Mouse (Mus musculus) C2C12 (cell line): Measurements from ENCODE around the gene Dab2ip. TPM values are rescaled to one million over a fixed set of nuclear protein-coding genes. Genes with fewer than 3 reads are reported as not detected.
A peak's percentile ranks its signal among the peaks of the same experiment; 100 is the strongest.

Experiments used
- H3K27me3 ChIP-seq: one replicate; pipeline ENCODE4 v1.6.1; 2011; ENCODE audit not compliant: control insufficient read depth, insufficient read depth, insufficient read length
- H3K36me3 ChIP-seq: one replicate; pipeline ENCODE4 v1.6.1; 2011; ENCODE audit not compliant: control insufficient read depth, insufficient read depth
- H3K4me3 ChIP-seq: one replicate; pipeline ENCODE4 v1.5.1; 2011; ENCODE audit warnings: mild to moderate bottlenecking, control low read depth; ENCODE audit not compliant: poor library complexity, insufficient read depth, severe bottlenecking
- H3K79me2 ChIP-seq: one replicate; pipeline ENCODE4 v1.6.1; 2011; ENCODE audit not compliant: control insufficient read depth, insufficient read depth
- H3K79me3 ChIP-seq: one replicate; pipeline ENCODE4 v1.6.1; 2011; ENCODE audit warnings: low read depth, control low read depth
- H3ac ChIP-seq: one replicate; pipeline ENCODE3; 2011; ENCODE audit warnings: low read depth; ENCODE audit not compliant: control insufficient read depth, insufficient read length
- CEBPB ChIP-seq: IDR thresholded peaks from one replicate; pipeline ENCODE4 v1.6.1; 2011; ENCODE audit warnings: low read depth, mild to moderate bottlenecking, control low read depth, moderate library complexity
- CTCF ChIP-seq: IDR thresholded peaks from one replicate; pipeline ENCODE4 v1.5.1; 2011; ENCODE audit not compliant: control insufficient read depth, insufficient read depth, insufficient read length
- FOSL1 ChIP-seq: IDR thresholded peaks from one replicate; pipeline ENCODE4 v1.8.0; 2011; ENCODE audit warnings: mild to moderate bottlenecking, low read length; ENCODE audit not compliant: poor library complexity, insufficient read depth, severe bottlenecking
- MAX ChIP-seq: IDR thresholded peaks from one replicate; pipeline ENCODE4 v1.6.1; 2011; ENCODE audit warnings: mild to moderate bottlenecking, control low read depth
- MYOD1 ChIP-seq: IDR thresholded peaks from one replicate; pipeline ENCODE4 v1.6.1; 2011; ENCODE audit warnings: low read depth; ENCODE audit not compliant: control insufficient read depth, insufficient read length
- MYOG ChIP-seq: IDR thresholded peaks from one replicate; pipeline ENCODE4 v1.6.1; 2011; ENCODE audit not compliant: control insufficient read depth, insufficient read length; ENCODE audit errors: extremely low read depth
- USF1 ChIP-seq: IDR thresholded peaks from one replicate; pipeline ENCODE4 v1.6.1; 2011; ENCODE audit warnings: low read depth, mild to moderate bottlenecking, control low read depth, moderate library complexity
- polyA plus RNA-seq: library from polyadenylated mRNA; unstranded; fragments of >200 nt; fragmentation: generic; extraction: Trizol; gene quantifications from one replicate; pipeline ENCODE4 v1.2.1, GENCODE M21; 2012; ENCODE audit warnings: missing spikeins

Gene Dab2ip
- polyA plus RNA-seq, 1 experiment, result 27.9 TPM

DNA sequence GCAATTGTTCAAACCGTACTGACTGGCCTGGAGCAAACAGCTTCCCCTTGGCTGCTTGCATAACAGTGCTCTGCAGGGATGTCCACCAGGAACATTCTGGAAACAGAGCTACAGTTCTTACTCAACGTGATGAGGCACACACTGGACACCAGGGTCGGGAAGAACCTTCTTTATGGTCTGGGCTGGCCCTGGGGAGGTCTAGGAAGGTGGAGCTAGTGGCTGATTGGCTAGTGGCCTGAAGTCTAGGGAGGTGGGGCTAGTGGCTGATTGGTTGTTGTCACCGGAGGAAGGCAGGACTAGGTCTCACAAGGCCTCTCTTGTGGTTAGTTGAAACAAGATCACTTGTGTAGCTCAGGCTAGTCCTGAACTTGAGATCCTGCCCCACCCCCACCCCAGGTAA is 77.5 kb downstream of the Dab2ip start:
- Histone ChIP-seq H3K27me3 (no peaks in the 10 kb centered on the region), H3K4me3 (no peak overlapping the region), H3K36me3 (no peaks in the 10 kb centered on the region), H3ac (no peak overlapping the region), H3K79me3 (no peaks in the 10 kb centered on the region), H3K79me2 (no peaks in the 10 kb centered on the region)
- TF ChIP-seq MAX (no peak), CTCF (no peak), MYOD1 (no peak), MYOG (no peak), USF1 (no peak), FOSL1 (no peak), CEBPB (no peak)

DNA sequence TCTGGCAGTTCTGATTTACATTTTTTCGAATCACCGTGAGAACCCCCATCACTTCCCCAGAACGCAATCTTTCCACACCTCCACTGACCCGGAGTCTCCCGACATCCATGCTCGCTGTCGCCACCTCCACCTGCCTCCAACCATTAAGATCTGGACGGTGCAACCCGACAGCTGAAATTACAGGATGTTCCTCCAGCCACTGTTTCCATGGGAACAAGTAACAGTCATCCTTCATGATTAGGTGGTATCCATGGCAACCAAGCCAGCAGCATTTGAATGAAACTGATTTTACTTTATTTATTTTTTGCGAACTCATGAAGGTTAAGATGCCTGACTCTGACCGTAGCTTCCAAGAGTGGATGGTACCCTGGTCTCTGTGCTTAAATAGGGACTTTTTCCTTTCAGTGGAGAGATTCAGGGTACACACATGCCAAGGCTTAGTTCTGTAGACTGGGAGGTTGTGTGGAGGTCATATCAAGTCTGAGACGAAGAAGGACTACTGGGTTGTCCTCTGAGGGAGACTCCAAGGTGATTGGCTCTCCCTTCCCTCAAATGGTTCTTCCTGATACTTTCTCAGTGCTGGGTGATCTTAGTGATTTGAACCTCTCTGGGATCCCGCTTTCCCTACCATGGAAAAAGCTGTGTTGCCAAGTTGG is 79.9 kb downstream of the Dab2ip start:
- Histone ChIP-seq H3K4me3 (no peak overlapping the region), H3K36me3 (no peaks in the 10 kb centered on the region), H3K27me3 (no peaks in the 10 kb centered on the region), H3ac (no peak overlapping the region), H3K79me2 (no peaks in the 10 kb centered on the region), H3K79me3 (no peaks in the 10 kb centered on the region)
- no peak for TF ChIP-seq MYOG
- TF ChIP-seq MYOD1, result peak; percentile 63
- no peak for TF ChIP-seq MAX
- no peak for TF ChIP-seq CEBPB

GRCm38 (mm10) chr2:35639799-35640198 is 81.7 kb downstream of the Dab2ip start:
- Histone ChIP-seq H3ac (no peak overlapping the region), H3K79me3 (no peaks in the 10 kb centered on the region), H3K36me3 (no peaks in the 10 kb centered on the region), H3K27me3 (no peaks in the 10 kb centered on the region), H3K4me3 (no peak overlapping the region), H3K79me2 (no peaks in the 10 kb centered on the region)
- TF ChIP-seq USF1 (no peak), CEBPB (no peak), MAX (no peak), MYOG (no peak), FOSL1 (no peak), MYOD1 (no peak), CTCF (no peak)

DNA sequence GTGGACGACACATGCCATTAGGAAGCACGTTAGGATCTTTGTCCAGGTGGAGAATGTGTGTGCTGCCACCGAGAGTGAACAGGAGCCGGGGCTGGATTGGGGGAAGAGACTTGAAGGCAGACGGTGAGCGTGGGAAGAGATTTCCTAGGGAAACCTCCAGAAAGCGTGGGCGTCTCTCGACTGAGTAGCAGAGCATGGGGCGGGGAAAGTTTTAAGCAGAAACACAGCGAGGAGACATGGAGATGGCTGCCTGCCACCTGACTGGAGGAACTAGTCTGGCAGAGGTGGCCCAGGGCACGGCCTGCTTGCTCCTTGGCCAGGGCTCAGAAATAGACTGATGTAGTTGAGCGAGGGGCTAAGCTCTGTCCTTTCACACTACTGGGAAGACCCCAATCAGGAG is 82.5 kb downstream of the Dab2ip start:
- Histone ChIP-seq H3K79me2 (no peaks in the 10 kb centered on the region), H3K27me3 (no peaks in the 10 kb centered on the region), H3K79me3 (no peaks in the 10 kb centered on the region), H3K36me3 (no peaks in the 10 kb centered on the region), H3K4me3 (no peak overlapping the region), H3ac (no peak overlapping the region)
- TF ChIP-seq MAX, result no peak

- no peaks in the 10 kb centered on the region for H3K79me3 ChIP-seq
- H3K79me2 ChIP-seq, result no peaks in the 10 kb centered on the region
- no peak for TF ChIP-seq CTCF
- no peak for TF ChIP-seq CEBPB
- TF ChIP-seq MYOD1, result no peak
- no peak for TF ChIP-seq FOSL1
- no peak for TF ChIP-seq MYOG
- no peak for TF ChIP-seq MAX
- TF ChIP-seq USF1, result no peak
- no peaks in the 10 kb centered on the region for H3K27me3 ChIP-seq
- H3ac ChIP-seq, result no peak overlapping the region
- H3K36me3 ChIP-seq, result no peaks in the 10 kb centered on the region
- no peak overlapping the region for H3K4me3 ChIP-seq
Measured at GRCm38 (mm10) chr2:35642224-35642623, 84.2 kb downstream of the Dab2ip start.

DNA sequence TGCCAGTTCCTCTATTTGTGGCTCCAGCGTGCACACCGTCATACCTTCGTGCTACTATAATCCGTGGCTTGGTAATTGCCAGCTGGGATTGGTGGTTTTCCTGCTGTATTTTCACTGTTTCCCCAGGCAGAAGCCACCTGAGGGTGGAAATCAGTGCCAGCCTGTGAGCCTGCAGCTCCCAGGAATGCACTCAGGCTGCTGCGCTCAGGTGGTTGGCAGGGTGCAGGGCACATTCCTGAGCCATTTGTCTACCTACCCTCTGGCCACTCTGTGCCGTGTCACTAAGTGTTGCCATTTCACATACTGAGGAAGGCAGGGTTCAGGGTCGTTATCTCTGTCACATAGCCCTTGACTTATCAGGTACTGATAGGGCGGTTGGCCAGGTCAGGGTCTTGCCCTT is 88.5 kb downstream of the Dab2ip start:
- Histone ChIP-seq H3K79me3 (no peaks in the 10 kb centered on the region), H3ac (no peak overlapping the region), H3K27me3 (no peaks in the 10 kb centered on the region), H3K4me3 (no peak overlapping the region), H3K79me2 (no peaks in the 10 kb centered on the region), H3K36me3 (no peaks in the 10 kb centered on the region)
- no peak for TF ChIP-seq FOSL1
- TF ChIP-seq MYOG, result no peak
- TF ChIP-seq MAX, result no peak
- no peak for TF ChIP-seq MYOD1
- TF ChIP-seq USF1, result no peak
- TF ChIP-seq CEBPB, result no peak
- no peak for TF ChIP-seq CTCF
